Mouse (Mus musculus) lung, postnatal 4 days (tissue): ENCODE measurements at regions not wholly inside any gene's neighbourhood (a gene's known extent, or its start where the extent isn't known, plus 50 kb on each side); places are given as distances from the start of the nearest gene placed in this dataset.

ENCODE experiments used
- DNase-seq, 2 experiments: peaks; one replicate each; pipeline ENCODE4 v3.0.0; 2021

- DNase-seq, result peak; percentile 49 to 76
Observed at GRCm38 (mm10) chr1:194878440-194878839, 60.2 kb upstream of the Cd34 start.

- DNase-seq, result peak; percentile 94 to 97
Observed at GRCm38 (mm10) chr1:194879324-194880233, 59.0 kb upstream of the Cd34 start.

- no peak for DNase-seq
Observed at GRCm38 (mm10) chr1:194881556-194882223, 56.9 kb upstream of the Cd34 start.

GRCm38 (mm10) chr1:194885071-194885686 lies 53.4 kb upstream of the Cd34 start:
- DNase-seq, result peak; percentile 15 to 50

- DNase-seq, result peak; percentile 57 to 81
Observed at GRCm38 (mm10) chr1:194885687-194886077, 52.9 kb upstream of the Cd34 start.
